Mouse (Mus musculus) thymus, adult 2 months (tissue): ENCODE data around the gene Tctex1d1. TPM values are rescaled to one million over a fixed set of nuclear protein-coding genes. Genes with fewer than 3 reads are reported as not detected.

Experiments
- DNase-seq: peaks from one replicate; pipeline ENCODE4 v3.0.0; 2021
- H3K27ac ChIP-seq: fragments of 200-500 bp; 2 replicates; pipeline ENCODE4 v1.5.1; 2012; ENCODE audit warnings: low read length, control low read depth; ENCODE audit not compliant: control insufficient read depth, insufficient read depth
- H3K27me3 ChIP-seq: fragments of 200-500 bp; 2 replicates; pipeline ENCODE4 v1.6.1; 2012; ENCODE audit warnings: mild to moderate bottlenecking, low read length, moderate library complexity, mixed read lengths; ENCODE audit not compliant: control insufficient read depth, insufficient read depth
- H3K36me3 ChIP-seq: fragments of 200-500 bp; 2 replicates; pipeline ENCODE4 v1.6.1; 2012; ENCODE audit warnings: mild to moderate bottlenecking, low read length, moderate library complexity; ENCODE audit not compliant: control insufficient read depth, insufficient read depth
- H3K4me1 ChIP-seq: fragments of 200-500 bp; replicated peaks from 2 replicates; pipeline ENCODE4 v1.6.1; 2012; ENCODE audit warnings: low read length; ENCODE audit not compliant: control insufficient read depth, insufficient read depth
- H3K4me3 ChIP-seq: fragments of 200-500 bp; 2 replicates; pipeline ENCODE4 v1.5.1; 2012; ENCODE audit warnings: mild to moderate bottlenecking, low read length, control low read depth, moderate library complexity; ENCODE audit not compliant: control insufficient read depth, insufficient read depth
- CTCF ChIP-seq: fragments of 200-500 bp; IDR thresholded peaks from 2 replicates; pipeline ENCODE4 v1.5.1; 2012; ENCODE audit warnings: mild to moderate bottlenecking, control low read depth, low read length, moderate library complexity, borderline replicate concordance; ENCODE audit not compliant: control insufficient read depth, poor library complexity, insufficient read depth; ENCODE audit errors: extremely low read depth
- POLR2A ChIP-seq: fragments of 200-500 bp; IDR thresholded peaks from 2 replicates; pipeline ENCODE4 v1.6.1; 2012; ENCODE audit warnings: mild to moderate bottlenecking, low read length, control low read depth, moderate library complexity; ENCODE audit not compliant: control insufficient read depth, poor library complexity, insufficient read depth; ENCODE audit errors: extremely low read depth
- WGBS: fragments of 180-500 bp; shearing (Covaris S2); methylation state at CpG from one replicate; pipeline ENCODE4 v1.1.7; 2018; 5-methylcytosine and 5-hydroxymethylcytosine counted together
- polyA plus RNA-seq: library from polyadenylated mRNA; depleted of rRNA; stranded (reverse); fragments of >200 nt; gene quantifications from 2 replicates; pipeline ENCODE4 v1.2.3, GENCODE M21; 2012; rRNA removed

The Tctex1d1 gene
- polyA plus RNA-seq, 1 experiment, result 18.1 TPM

DNA sequence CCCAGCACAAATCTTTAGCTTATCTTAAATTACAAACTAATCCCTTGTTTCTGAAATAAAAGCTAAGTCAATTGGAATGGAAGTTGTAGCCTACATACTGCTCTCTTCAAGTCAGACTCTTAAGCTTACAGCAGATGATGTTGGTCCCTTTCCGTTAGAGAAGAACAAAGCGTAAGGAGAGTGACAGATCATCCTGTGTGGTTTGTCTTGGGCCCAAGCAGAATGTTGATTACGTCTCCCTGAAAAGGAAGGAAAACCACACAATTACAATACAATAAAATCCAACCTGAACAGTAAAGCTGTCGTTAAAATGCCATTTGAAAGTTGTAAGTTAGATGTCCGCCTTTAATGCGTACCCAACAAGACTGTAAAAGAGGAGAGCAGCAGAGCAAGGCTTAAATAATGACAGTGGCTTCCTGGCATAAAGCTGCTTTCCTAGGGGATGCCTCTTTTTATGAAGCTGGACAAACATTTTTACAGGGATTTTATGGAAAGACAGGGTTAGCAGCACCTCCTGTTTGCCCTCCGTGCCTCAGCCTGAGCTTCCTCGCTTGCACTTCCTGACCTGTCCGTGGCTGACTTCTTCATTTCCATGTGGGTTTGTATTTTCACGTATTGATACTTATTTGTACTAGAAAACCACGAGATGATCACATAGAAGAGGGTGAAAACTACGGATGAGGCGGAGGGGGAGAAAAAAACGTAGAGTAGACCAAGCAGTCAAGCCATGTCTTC is 60.9 kb downstream of the Tctex1d1 start:
- DNase-seq, result peak; percentile 42
- H3K4me1 ChIP-seq, result peaks cover 21% of the 10 kb centered on the region
- H3K36me3 ChIP-seq, result peaks cover 7% of the 10 kb centered on the region
- H3K27me3 ChIP-seq, result no peaks in the 10 kb centered on the region
- WGBS, result 9% methylated on average over 14 of the region's 14 CpGs
- peak overlapping the region; percentile 91 for H3K27ac ChIP-seq
- H3K4me3 ChIP-seq, result peak overlapping the region; percentile 7; the same call in 1 of the 2 replicates
- TF ChIP-seq POLR2A (no peak), CTCF (no peak)

DNA sequence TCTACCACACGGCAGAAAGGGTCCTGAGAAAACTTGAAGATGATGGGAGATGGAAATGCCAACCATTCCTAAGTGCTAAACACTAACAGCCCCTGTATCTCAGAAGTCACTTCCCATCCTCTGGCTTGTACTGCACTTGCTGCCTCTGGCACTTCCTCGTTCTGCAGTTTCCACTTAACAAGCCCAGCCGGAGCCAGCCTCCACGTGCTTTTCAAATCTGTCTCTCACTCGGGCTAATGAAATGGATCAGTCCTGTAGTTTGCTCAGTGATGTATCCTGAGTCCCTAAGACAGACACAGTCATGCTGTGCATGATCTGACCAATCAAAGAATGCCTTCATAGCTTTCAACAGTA is 61.4 kb downstream of the Tctex1d1 start:
- TF ChIP-seq POLR2A (no peak), CTCF (no peak)
- Histone ChIP-seq H3K27ac (peak overlapping the region; percentile 91), H3K36me3 (peaks cover 7% of the 10 kb centered on the region), H3K27me3 (no peaks in the 10 kb centered on the region), H3K4me3 (no peak overlapping the region), H3K4me1 (peaks cover 21% of the 10 kb centered on the region)
- 7% methylated on average over 5 of the region's 5 CpGs for WGBS
- DNase-seq, result peak; percentile 26

DNA sequence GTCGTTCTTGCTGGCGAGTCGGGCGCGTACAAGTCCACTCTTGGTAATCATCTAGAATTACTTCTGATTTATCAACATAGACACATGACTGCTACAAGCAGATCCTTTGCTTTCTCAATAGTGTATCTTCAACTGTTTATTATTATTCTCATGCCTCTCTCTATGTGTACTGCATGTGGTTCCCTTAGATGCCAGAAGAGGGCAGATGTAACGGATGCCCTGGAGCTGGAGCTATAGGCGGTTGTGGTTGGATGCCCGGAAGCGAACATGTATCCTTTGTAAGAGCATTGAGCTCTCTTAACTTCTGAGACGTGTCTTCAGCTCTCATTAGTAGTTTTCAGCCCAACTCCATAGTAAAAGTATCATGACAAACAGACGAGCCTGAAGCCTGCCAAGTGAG is 64.6 kb downstream of the Tctex1d1 start:
- no peak for TF ChIP-seq POLR2A
- H3K4me3 ChIP-seq, result no peak overlapping the region
- peaks cover 16% of the 10 kb centered on the region for H3K4me1 ChIP-seq
- peaks cover 11% of the 10 kb centered on the region; the same call in 1 of the 2 replicates for H3K36me3 ChIP-seq
- no peak overlapping the region for H3K27ac ChIP-seq
- DNase-seq, result no peak
- no peaks in the 10 kb centered on the region for H3K27me3 ChIP-seq
- 97% methylated on average over 11 of the region's 11 CpGs for WGBS

DNA sequence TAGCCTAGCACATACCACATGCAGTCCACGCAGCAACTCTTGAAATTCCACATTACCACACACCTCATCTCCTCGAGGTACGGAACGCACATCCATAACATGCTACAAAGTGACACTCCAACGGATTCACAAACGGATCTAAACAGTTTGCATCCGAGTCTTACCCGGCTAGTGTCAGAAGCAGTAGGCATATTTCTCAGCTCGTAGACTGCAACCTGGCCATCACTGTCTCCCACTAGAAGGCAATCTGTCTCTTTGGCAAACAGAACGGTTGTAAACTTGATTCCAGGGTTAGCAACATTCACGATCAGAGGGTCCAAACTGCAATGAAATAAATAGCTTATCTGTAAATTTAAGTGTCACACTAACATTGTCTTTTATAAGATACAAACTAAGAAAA is 69.6 kb downstream of the Tctex1d1 start:
- no peak overlapping the region for H3K27ac ChIP-seq
- WGBS, result 96% methylated on average over 11 of the region's 11 CpGs
- no peak for DNase-seq
- H3K4me1 ChIP-seq, result no peaks in the 10 kb centered on the region
- peaks cover 15% of the 10 kb centered on the region for H3K36me3 ChIP-seq
- H3K27me3 ChIP-seq, result no peaks in the 10 kb centered on the region
- TF ChIP-seq CTCF, result no peak
- no peak for TF ChIP-seq POLR2A
- H3K4me3 ChIP-seq, result no peak overlapping the region

Other genes starting within 250 kb of the Tctex1d1 start
- 0.63 and 1.0 TPM in 2 replicates for gene Sgip1, start 237.3 kb upstream of the Tctex1d1 start, polyA plus RNA-seq
- 15.7 and 19.4 TPM in 2 replicates for gene Insl5, start 48.2 kb downstream of the Tctex1d1 start, polyA plus RNA-seq
- 63.8 and 65.4 TPM in 2 replicates for gene Mier1, start 135.8 kb downstream of the Tctex1d1 start, polyA plus RNA-seq
- gene Wdr78, start 135.9 kb downstream of the Tctex1d1 start, polyA plus RNA-seq, result 50.2 and 54.6 TPM in 2 replicates
- gene Slc35d1, start 236.6 kb downstream of the Tctex1d1 start, polyA plus RNA-seq, result 16.0 and 19.9 TPM in 2 replicates